Mouse (Mus musculus) midbrain, embryonic 12.5 days (tissue): ENCODE results near the gene Wdr38. TPM values are rescaled to one million over a fixed set of nuclear protein-coding genes. Genes with fewer than 3 reads are reported as not detected.

Experiments used
- ATAC-seq: fragments of 200-750 bp; cut with Nextera tagmentation; 2 replicates; pipeline ENCODE4 v1.8.0; 2017; ENCODE audit warnings: low read depth, moderate TSS enrichment, moderate library complexity; ENCODE audit not compliant: low FRiP score
- H3K27ac ChIP-seq: fragments of 300-500 bp; sonication (generic); replicated peaks from 2 replicates; pipeline ENCODE4 v1.5.1; 2016; ENCODE audit warnings: mild to moderate bottlenecking
- H3K27me3 ChIP-seq: fragments of 300-500 bp; sonication (generic); 2 replicates; pipeline ENCODE4 v1.6.1; 2016; ENCODE audit warnings: mild to moderate bottlenecking
- H3K36me3 ChIP-seq: fragments of 300-500 bp; sonication (generic); 2 replicates; pipeline ENCODE4 v1.6.1; 2016
- H3K4me1 ChIP-seq: fragments of 300-500 bp; sonication (generic); 2 replicates; pipeline ENCODE4 v1.6.1; 2016
- H3K4me2 ChIP-seq: fragments of 300-500 bp; sonication (generic); replicated peaks from 2 replicates; pipeline ENCODE4 v1.6.1; 2016; ENCODE audit warnings: mild to moderate bottlenecking, moderate library complexity
- H3K4me3 ChIP-seq: fragments of 300-500 bp; sonication (generic); 2 replicates; pipeline ENCODE4 v1.5.1; 2016; ENCODE audit warnings: mild to moderate bottlenecking
- H3K9ac ChIP-seq: fragments of 300-500 bp; sonication (generic); replicated peaks from 2 replicates; pipeline ENCODE4 v1.6.1; 2016; ENCODE audit warnings: mild to moderate bottlenecking, moderate library complexity
- H3K9me3 ChIP-seq: fragments of 300-500 bp; sonication (generic); 2 replicates; pipeline ENCODE4 v1.6.1; 2016; ENCODE audit warnings: mild to moderate bottlenecking
- WGBS: fragments of 180-500 bp; shearing (Covaris S2); methylation state at CpG from one replicate; pipeline ENCODE4 v1.1.7; 2016; 5-methylcytosine and 5-hydroxymethylcytosine counted together
- polyA plus RNA-seq: library from polyadenylated mRNA; unstranded; fragments of >200 nt; fragmentation: Nextera tagmentation; extraction: Ambion mirVana; gene quantifications from 2 replicates; pipeline ENCODE4 v1.2.1, GENCODE M21; 2016

The Wdr38 gene
- polyA plus RNA-seq, 1 experiment from 2014 or later, result 1.7 TPM

DNA sequence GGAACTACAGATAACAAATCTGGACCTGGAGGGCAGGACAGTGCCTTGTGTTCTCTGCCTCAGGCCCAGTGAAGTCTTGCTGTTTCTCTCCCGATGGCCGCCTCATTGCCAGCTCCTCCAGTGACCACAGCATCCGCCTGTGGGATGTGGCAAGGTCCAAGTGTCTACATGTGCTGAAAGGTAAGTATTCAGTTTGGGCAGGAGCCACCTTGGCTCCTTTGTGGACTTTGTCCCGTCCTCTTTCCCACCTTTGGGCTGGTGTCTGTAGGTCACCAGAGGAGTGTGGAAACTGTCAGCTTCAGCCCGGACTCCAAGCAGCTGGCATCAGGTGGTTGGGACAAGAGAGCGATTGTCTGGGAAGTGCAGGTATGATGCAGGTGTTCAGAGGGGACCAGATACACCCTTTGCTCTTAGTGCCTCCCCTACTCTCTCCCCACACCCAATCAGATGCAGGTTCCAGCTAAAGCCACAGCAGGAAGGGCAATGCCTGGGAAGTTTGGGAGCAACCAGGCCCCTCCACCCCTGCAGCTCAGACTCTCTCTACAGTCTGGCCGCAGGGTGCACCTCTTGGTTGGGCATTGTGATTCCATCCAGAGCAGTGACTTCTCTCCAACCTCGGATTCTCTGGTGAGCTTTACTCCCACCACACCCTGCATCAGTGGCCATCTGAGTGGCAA lies 2.8 kb downstream of the Wdr38 start:
- no peak overlapping the region for H3K27ac ChIP-seq
- 68% methylated on average over 8 of the region's 8 CpGs for WGBS
- H3K4me3 ChIP-seq, result no peak overlapping the region
- no peak overlapping the region for H3K4me2 ChIP-seq
- ATAC-seq, result no peak
- no peaks in the 10 kb centered on the region for H3K9me3 ChIP-seq
- peaks cover 47% of the 10 kb centered on the region for H3K36me3 ChIP-seq
- no peak overlapping the region for H3K9ac ChIP-seq
- H3K27me3 ChIP-seq, result peaks cover 14% of the 10 kb centered on the region
- peaks cover 20% of the 10 kb centered on the region for H3K4me1 ChIP-seq

DNA sequence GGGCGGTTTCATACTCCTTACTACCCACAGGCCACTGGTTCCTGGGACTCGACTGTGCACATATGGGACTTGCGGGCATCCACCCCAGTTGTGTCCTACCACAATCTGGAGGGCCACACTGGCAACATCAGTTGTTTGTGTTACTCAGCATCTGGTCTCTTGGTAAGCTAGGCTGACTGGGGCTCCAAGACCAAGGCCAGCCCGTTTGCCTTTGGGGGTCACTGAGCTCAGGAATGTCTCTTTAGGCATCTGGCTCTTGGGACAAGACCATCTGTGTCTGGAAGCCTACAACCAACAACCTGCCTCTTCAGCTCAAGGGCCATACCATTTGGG lies 3.3 kb downstream of the Wdr38 start:
- H3K27ac ChIP-seq, result no peak overlapping the region
- H3K9me3 ChIP-seq, result no peaks in the 10 kb centered on the region
- no peak overlapping the region for H3K4me3 ChIP-seq
- no peak for ATAC-seq
- peaks cover 47% of the 10 kb centered on the region for H3K36me3 ChIP-seq
- peaks cover 20% of the 10 kb centered on the region for H3K4me1 ChIP-seq
- no peak overlapping the region for H3K9ac ChIP-seq
- H3K4me2 ChIP-seq, result no peak overlapping the region
- H3K27me3 ChIP-seq, result peaks cover 14% of the 10 kb centered on the region
- WGBS, result 87% methylated on average over 4 of the region's 4 CpGs

DNA sequence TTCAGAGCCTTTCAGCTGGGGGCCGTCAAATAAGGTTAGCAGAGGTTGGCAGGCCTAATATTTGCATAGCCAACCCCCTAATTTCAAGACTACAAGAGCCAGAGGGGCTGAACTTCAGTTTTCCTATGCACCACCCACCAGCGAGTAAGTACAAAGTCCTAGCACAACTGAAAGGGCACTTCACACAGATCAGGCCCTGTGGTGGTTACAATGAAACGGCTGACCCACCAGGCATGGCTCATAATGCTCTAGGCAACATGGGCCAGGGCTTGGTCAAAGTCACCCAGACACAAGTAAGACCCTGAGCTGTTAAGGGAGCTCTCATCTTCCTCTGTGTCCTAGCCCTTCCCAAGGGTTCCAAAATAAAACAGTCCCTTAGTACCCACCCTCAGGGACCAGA lies 4.6 kb downstream of the Wdr38 start:
- Histone ChIP-seq H3K4me2 (no peak overlapping the region), H3K27ac (no peak overlapping the region), H3K9ac (no peak overlapping the region), H3K36me3 (peaks cover 47% of the 10 kb centered on the region), H3K27me3 (peaks cover 8% of the 10 kb centered on the region), H3K9me3 (no peaks in the 10 kb centered on the region), H3K4me1 (peaks cover 30% of the 10 kb centered on the region), H3K4me3 (no peak overlapping the region)
- 85% methylated on average over 3 of the region's 3 CpGs for WGBS
- no peak for ATAC-seq

DNA sequence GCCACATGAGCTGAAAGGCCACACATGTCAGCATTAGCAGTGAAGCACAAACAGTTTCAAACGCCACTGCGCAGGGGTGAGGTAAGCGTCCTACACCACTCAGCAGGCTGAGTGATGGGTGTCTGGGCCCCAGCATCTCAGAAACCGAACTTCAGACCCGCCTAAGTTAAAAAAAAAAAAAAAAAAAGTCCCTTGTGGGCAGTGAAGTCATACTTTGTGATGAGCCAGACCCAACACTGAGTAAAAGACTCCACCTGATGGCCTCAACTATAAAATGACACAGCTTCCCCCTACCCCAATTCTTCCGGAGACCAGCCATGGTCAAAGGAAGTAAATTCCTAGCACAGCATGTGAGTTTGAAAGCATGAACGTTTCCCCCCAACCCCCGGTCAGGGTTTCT lies 5.8 kb downstream of the Wdr38 start:
- ATAC-seq, result no peak
- peak overlapping the region; percentile 95 for H3K9ac ChIP-seq
- peak overlapping the region; percentile 84 for H3K4me3 ChIP-seq
- H3K9me3 ChIP-seq, result no peaks in the 10 kb centered on the region
- no peaks in the 10 kb centered on the region for H3K27me3 ChIP-seq
- peaks cover 47% of the 10 kb centered on the region for H3K36me3 ChIP-seq
- H3K27ac ChIP-seq, result no peak overlapping the region
- 56% methylated on average over 8 of the region's 8 CpGs for WGBS
- H3K4me2 ChIP-seq, result peak overlapping the region; percentile 97
- peaks cover 35% of the 10 kb centered on the region for H3K4me1 ChIP-seq

DNA sequence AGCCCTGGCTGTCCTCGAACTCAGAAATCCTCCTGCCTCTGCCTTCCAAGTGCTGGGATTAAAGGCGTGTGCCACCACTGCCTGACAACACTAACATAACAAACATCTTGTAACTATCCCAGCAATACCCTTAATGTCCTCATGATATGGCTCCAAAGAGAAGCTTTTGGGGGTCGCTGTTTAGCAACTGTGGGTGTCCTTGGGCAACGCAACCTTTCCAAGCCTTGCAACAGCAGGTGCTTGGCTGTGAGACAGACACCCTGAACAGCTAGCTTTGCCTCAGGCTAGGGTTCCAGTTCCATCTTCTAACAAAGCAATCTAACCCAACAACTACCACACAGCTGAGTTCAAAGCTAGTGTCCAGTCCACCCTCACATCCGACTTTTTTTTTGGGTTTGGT lies 6.2 kb downstream of the Wdr38 start:
- Histone ChIP-seq H3K27ac (no peak overlapping the region), H3K4me3 (peak overlapping the region; percentile 84), H3K4me2 (peak overlapping the region; percentile 97), H3K27me3 (no peaks in the 10 kb centered on the region), H3K36me3 (peaks cover 47% of the 10 kb centered on the region), H3K9me3 (no peaks in the 10 kb centered on the region), H3K9ac (peak overlapping the region; percentile 95), H3K4me1 (peaks cover 35% of the 10 kb centered on the region)
- 71% methylated on average over 5 of the region's 5 CpGs for WGBS
- ATAC-seq, result no peak

DNA sequence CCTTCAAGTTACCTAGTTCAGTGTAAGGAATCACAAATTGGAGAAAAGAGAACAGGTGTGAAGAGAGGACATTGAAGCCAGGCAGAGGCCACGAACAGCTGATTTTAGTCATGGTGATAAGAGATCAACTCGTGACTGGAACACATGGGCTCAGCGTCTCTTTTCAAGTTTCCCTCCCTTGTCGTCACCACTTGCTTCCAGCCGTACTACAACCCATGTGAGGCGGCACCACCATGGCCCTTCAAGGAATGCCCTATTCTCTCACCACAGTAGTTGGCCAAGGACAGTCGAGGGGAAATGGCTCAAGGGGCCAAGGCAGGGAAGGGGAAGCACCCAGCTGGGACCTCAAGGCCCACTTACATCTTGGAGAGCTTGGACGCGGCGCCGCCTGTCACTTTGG lies 7.1 kb downstream of the Wdr38 start:
- H3K4me1 ChIP-seq, result peaks cover 43% of the 10 kb centered on the region
- peak overlapping the region; percentile 88; the same call in 1 of the 2 replicates for H3K27ac ChIP-seq
- no peak for ATAC-seq

DNA sequence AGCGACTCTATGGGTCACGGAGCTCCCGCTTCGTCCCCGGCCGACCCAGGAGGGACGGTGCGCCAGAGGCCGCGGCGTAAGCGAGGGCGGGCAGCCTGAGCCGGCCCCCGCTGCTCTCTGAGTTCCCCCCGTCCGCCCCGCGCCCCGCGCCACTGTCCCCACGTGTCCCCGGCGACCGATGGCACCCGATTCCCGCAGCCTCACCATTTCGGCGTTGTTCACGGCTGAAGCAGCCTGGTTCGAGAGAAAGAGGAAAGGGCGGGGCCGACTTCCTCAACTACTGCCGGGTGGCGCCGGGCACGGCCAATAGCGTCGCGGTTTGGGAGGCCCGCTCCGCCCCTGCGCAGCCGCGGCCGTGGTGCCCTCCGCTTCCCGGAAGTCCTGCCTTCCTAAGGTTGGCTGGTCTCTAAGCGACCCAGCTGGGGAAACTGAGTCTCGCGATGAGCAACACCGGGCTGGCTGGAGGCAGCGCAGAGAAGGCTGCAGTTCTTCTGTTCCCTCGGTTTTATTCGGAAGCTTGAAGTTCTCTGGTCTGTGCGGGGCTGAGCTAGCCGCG lies 7.7 kb downstream of the Wdr38 start, which contains the start of gene Arpc5l:
Arpc5l (plus strand) TSS at position 469 of the 556 bp plus-strand sequence.
- peak within 1 kb of the TSS; percentile 97 for H3K4me2 ChIP-seq
- peaks cover 48% of the 10 kb centered on the region for H3K4me1 ChIP-seq
- peak within 1 kb of the TSS; percentile 88 for H3K27ac ChIP-seq
- peaks cover 38% of the 10 kb centered on the region for H3K36me3 ChIP-seq
- WGBS, result under 1% methylated on average over 58 of the region's 58 CpGs
- H3K9ac ChIP-seq, result peak within 1 kb of the TSS; percentile 95
- peak within 1 kb of the TSS; percentile 84 for H3K4me3 ChIP-seq
- H3K9me3 ChIP-seq, result no peaks in the 10 kb centered on the region
- ATAC-seq, result peak; percentile 88
- no peaks in the 10 kb centered on the region for H3K27me3 ChIP-seq

More for the DNA sequence above, 7.1 kb downstream of the Wdr38 start:
- WGBS, result 1% methylated on average over 11 of the region's 11 CpGs
- Histone ChIP-seq H3K27me3 (no peaks in the 10 kb centered on the region), H3K4me2 (peak overlapping the region; percentile 97), H3K36me3 (peaks cover 44% of the 10 kb centered on the region), H3K9me3 (no peaks in the 10 kb centered on the region), H3K9ac (peak overlapping the region; percentile 95), H3K4me3 (peak overlapping the region; percentile 84)

DNA sequence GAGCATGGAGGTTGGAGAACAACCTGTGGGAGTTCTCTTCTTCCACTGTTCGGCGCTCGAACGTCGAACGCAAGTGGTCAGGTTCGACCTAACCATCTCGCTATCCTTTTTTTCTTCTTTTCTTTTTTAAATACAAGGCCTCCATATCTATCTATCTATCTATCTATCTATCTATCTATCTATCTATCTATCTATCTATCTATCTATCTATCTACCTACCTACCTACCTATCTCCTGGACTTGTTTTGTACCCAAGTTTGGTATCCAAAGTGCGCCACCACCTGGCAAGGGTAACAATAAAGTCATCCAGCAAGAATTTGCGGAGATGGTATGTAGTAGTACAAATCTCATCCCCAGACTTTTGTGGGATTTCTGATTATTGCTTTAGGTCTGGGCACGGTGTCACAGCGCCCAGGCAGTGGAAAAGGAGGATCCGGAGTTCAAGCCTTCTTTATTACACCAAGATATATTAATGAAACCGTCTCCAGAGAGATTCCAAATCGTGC lies 8.4 kb downstream of the Wdr38 start, which contains the start of gene Rpl35:
Rpl35 (minus strand) TSS at position 51 of the 506 bp plus-strand sequence.
- no peaks in the 10 kb centered on the region for H3K9me3 ChIP-seq
- peak within 1 kb of the TSS; percentile 88 for H3K27ac ChIP-seq
- H3K4me2 ChIP-seq, result peak within 1 kb of the TSS; percentile 97
- H3K27me3 ChIP-seq, result no peaks in the 10 kb centered on the region
- no peak for ATAC-seq
- peaks cover 48% of the 10 kb centered on the region for H3K4me1 ChIP-seq
- peak within 1 kb of the TSS; percentile 84 for H3K4me3 ChIP-seq
- peak within 1 kb of the TSS; percentile 95 for H3K9ac ChIP-seq
- H3K36me3 ChIP-seq, result peaks cover 31% of the 10 kb centered on the region
- WGBS, result 13% methylated on average over 15 of the region's 15 CpGs

DNA sequence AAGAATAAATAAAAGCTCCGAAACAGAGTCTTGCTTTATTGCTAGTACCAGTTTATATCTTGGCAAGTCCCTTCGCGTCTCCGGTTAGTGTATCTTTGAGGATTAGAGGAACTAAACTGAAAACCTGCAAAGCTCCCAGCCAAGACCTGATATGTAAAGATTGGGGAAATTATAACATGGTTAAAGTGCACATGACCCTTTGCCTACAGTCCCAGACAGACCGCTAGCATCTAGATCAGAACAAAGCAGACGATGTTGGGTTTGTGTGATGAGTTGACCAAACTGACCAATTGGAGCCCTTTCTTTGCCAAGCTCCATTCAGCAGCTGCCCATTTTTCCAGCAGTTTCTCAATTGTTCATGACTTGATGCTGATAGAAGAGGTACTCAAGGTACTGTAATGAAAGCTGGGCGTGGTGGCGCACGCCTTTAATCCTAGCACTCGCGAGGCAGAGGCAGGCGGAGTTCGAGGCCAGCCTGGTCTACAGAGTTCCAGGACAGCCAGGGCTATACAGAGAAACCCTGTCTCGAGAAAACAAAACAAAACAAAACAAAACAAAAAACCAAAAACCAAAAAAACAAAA lies 9.0 kb downstream of the Wdr38 start:
- peak overlapping the region; percentile 97 for H3K4me2 ChIP-seq
- no peak overlapping the region for H3K9ac ChIP-seq
- ATAC-seq, result no peak
- peak overlapping the region; percentile 84 for H3K4me3 ChIP-seq
- peaks cover 25% of the 10 kb centered on the region for H3K36me3 ChIP-seq
- H3K9me3 ChIP-seq, result no peaks in the 10 kb centered on the region
- peaks cover 48% of the 10 kb centered on the region for H3K4me1 ChIP-seq
- H3K27ac ChIP-seq, result no peak overlapping the region
- WGBS, result 89% methylated on average over 14 of the region's 14 CpGs
- no peaks in the 10 kb centered on the region for H3K27me3 ChIP-seq

DNA sequence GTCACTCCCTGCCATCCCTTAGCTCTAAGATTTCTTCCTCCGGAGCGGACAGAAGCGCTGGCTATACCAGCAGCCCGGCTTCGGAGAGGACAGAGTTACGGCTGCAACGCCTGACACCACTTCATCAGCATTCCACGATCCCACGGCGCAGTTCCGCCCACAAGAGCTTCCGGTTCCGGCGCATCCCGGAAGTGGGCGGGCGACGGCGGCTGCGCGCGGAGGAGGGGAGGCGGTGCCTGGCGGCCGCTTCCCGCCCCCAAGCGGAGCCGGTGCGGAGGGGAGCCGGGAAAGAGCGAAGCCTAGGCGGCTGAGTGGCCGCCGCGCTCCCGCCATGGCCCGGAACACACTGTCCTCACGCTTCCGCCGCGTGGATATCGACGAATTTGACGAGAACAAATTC lies 10.6 kb downstream of the Wdr38 start:
- peaks cover 43% of the 10 kb centered on the region for H3K4me1 ChIP-seq
- H3K27ac ChIP-seq, result peak overlapping the region; percentile 91
- H3K9me3 ChIP-seq, result no peaks in the 10 kb centered on the region
- peak overlapping the region; percentile 97 for H3K4me2 ChIP-seq
- peak overlapping the region; percentile 87 for H3K9ac ChIP-seq
- WGBS, result under 1% methylated on average over 44 of the region's 44 CpGs
- no peaks in the 10 kb centered on the region for H3K27me3 ChIP-seq
- H3K36me3 ChIP-seq, result peaks cover 18% of the 10 kb centered on the region
- peak overlapping the region; percentile 82 for H3K4me3 ChIP-seq
- peak; percentile 87 for ATAC-seq

DNA sequence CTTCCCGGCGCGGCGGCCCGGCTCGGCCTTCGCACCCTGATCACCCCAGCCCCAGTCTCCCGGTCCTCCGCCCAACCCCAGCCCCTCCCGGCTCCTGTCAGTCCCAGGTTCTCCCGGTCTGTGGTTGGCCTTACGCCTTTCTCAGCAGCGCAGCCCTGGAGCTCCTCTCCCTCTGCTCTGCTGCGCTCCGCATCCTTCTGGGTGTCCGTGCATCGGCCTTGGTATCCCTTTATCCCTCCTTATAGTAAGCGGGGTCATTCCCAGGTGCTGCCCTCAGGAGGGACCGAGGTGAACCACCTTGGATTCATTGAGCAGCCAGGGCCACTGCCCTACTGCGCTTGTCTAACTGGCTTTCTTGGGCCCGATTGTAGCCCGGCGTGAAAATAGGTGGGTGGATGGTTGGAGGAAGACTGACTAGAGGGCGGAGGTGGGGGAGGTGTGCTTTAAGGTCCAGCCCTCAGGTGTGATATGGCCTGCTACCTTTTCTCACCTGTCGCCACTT lies 11.1 kb downstream of the Wdr38 start:
- Histone ChIP-seq H3K27ac (peak overlapping the region; percentile 91), H3K9me3 (no peaks in the 10 kb centered on the region), H3K36me3 (peaks cover 18% of the 10 kb centered on the region), H3K4me3 (peak overlapping the region; percentile 82), H3K4me1 (peaks cover 38% of the 10 kb centered on the region), H3K9ac (peak overlapping the region; percentile 87), H3K4me2 (peak overlapping the region; percentile 97), H3K27me3 (no peaks in the 10 kb centered on the region)
- peak; percentile 51 for ATAC-seq
- WGBS, result under 1% methylated on average over 25 of the region's 25 CpGs

DNA sequence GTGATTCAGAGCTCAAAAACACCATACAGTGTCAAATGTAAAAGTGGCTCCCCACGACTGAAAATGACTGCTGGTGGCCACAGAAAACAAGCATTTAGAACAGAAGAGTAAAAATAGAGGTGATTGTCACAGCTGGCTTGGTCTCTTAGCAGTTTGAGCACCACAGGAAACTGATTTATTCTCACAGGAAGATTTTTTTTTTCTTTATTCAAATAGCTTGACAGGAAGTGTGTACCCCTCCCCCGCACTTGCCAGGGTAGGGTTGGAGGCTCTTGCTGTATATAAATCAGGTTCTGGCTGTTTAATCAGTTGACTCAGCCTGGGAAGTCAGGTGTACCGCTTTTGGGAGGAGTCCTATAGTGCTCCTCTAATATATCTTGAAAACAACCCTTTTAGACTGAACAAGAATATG lies 11.7 kb downstream of the Wdr38 start:
- Histone ChIP-seq H3K4me3 (peak overlapping the region; percentile 82), H3K9me3 (no peaks in the 10 kb centered on the region), H3K4me2 (peak overlapping the region; percentile 97), H3K9ac (peak overlapping the region; percentile 87), H3K4me1 (peaks cover 36% of the 10 kb centered on the region), H3K27ac (0 out of 2 replicates have a peak overlapping the region, but pooled peaks have one; percentile 91), H3K27me3 (no peaks in the 10 kb centered on the region), H3K36me3 (peaks cover 20% of the 10 kb centered on the region)
- WGBS, result 46% methylated on average over 3 of the region's 3 CpGs
- ATAC-seq, result no peak
